In the genomic region with DNA sequence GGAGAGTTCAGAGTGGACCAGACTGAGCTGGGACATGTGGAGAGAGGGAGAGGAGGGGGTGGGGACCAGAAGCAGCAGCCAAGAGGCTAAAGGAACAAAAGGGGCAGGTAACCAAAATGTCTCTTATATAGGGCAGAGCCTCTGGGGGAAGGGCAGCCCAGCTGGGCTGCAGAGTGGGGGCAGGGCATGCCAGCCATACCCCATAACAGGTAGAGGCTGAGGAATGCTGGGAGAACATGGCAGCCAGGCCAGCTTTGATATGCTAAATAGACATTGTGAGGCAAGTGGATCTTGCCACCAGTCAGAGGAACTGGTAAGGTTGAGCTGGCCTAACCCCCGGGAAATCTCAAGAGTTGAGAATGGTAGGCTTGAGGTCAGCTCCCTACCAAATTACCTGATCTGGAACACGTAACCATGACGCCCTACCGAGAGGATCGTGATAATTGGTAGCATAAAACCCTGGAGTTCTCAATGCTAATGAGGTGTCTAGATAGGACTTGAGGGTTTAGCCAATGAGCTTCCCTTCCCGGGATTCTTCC, we compare ENCODE assay signal across 26 mouse cellular contexts.
"Had no signal": no experiment of that assay in that cellular context is flagged by ENCODE, and none has a peak within 500 bp of the region (broad histone marks: within the 10 kb centered on the region; RNA-seq: fewer than 3 reads in every experiment).

No protein-coding gene starts in this region.

- DNase-seq: kidney, adult 2 months; layer of hippocampus, adult 9-11 months; layer of hippocampus, postnatal 36 days; left cerebral cortex, postnatal 4 days; lung, adult 18-20 months; lung, postnatal 10 days; lung, postnatal 36 days; right cerebral cortex, adult 18-20 months; right cerebral cortex, postnatal 25 days; spleen, adult 18-20 months; thymus, adult 18-20 months; thymus, postnatal 36 days had no signal

- H3K27ac ChIP-seq: kidney, postnatal 0 days; layer of hippocampus, adult 2 months; left cerebral cortex, adult 2 months; limb, embryonic 12.5 days; limb, embryonic 15.5 days; liver, embryonic 14.5 days; lung, embryonic 15.5 days; midbrain, embryonic 10.5 days; midbrain, embryonic 15.5 days; neural tube, embryonic 12.5 days; neural tube, embryonic 15.5 days; stomach, embryonic 15.5 days had no signal

- H3K9ac ChIP-seq: limb, embryonic 12.5 days; limb, embryonic 15.5 days; liver, embryonic 14.5 days; lung, embryonic 15.5 days; midbrain, embryonic 15.5 days; neural tube, embryonic 12.5 days; neural tube, embryonic 15.5 days; stomach, embryonic 15.5 days had no signal

- H3K36me3 ChIP-seq: limb, embryonic 12.5 days; limb, embryonic 15.5 days; lung, embryonic 15.5 days; midbrain, embryonic 15.5 days; neural tube, embryonic 12.5 days; neural tube, embryonic 15.5 days; stomach, embryonic 15.5 days had no signal

- H3K4me3 ChIP-seq: layer of hippocampus, adult 2 months; left cerebral cortex, adult 2 months; limb, embryonic 12.5 days; limb, embryonic 15.5 days; lung, embryonic 15.5 days; megakaryocyte, embryonic 14.5 days; midbrain, embryonic 10.5 days; midbrain, embryonic 15.5 days; neural tube, embryonic 12.5 days; neural tube, embryonic 15.5 days; stomach, embryonic 15.5 days had no signal

- H3K9me3 ChIP-seq: limb, embryonic 15.5 days; lung, embryonic 15.5 days; neural tube, embryonic 15.5 days; stomach, embryonic 15.5 days had no signal

- H3K27me3 ChIP-seq: limb, embryonic 12.5 days; limb, embryonic 15.5 days; lung, embryonic 15.5 days; megakaryocyte, embryonic 14.5 days; midbrain, embryonic 15.5 days; neural tube, embryonic 12.5 days; neural tube, embryonic 15.5 days; stomach, embryonic 15.5 days had no signal

- ATAC-seq: intestine, postnatal 0 days; midbrain, embryonic 15.5 days had no signal

- H3K4me2 ChIP-seq: limb, embryonic 12.5 days; limb, embryonic 15.5 days; lung, embryonic 15.5 days; midbrain, embryonic 15.5 days; neural tube, embryonic 12.5 days; neural tube, embryonic 15.5 days; stomach, embryonic 15.5 days had no signal

- H3K4me1 ChIP-seq: limb, embryonic 12.5 days; limb, embryonic 15.5 days; lung, embryonic 15.5 days; megakaryocyte, embryonic 14.5 days; midbrain, embryonic 10.5 days; midbrain, embryonic 15.5 days; neural tube, embryonic 12.5 days; neural tube, embryonic 15.5 days; stomach, embryonic 15.5 days had no signal
